Mouse (Mus musculus) testis, adult 2 months (tissue): Measurements from ENCODE around the gene Iyd.

Source experiments
- CTCF ChIP-seq: fragments of 200-500 bp; IDR thresholded peaks from 2 replicates; pipeline ENCODE4 v1.5.1; 2012; ENCODE audit warnings: low read depth, mild to moderate bottlenecking, inconsistent platforms, low read length, moderate library complexity; ENCODE audit not compliant: control insufficient read depth, insufficient read depth, insufficient replicate concordance
- POLR2A ChIP-seq: fragments of 200-500 bp; IDR thresholded peaks from 2 replicates; pipeline ENCODE4 v1.6.1; 2012; ENCODE audit warnings: low read depth, mild to moderate bottlenecking, inconsistent platforms, low read length, moderate library complexity; ENCODE audit not compliant: control insufficient read depth

DNA sequence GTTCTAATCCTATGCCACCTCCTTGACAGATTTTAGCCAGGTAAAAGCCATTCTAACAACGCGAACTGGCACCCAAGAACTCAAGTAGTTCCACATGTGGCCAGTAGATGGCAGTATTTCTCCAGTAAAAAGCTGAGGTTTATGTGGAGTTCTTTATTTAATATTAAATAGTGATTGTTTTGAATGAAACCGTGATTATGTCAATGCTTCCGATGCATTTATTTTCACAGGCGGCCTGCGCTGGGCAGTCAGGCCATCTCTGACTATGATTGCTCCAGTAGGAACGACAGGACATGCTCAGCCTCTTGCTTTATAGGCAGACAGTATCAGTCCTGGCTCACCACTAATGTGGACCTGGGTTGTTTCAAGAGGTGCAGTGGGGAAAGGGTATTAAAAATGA, 5.6 kb upstream of the Iyd start:
- TF ChIP-seq CTCF: no peak
- no peak for TF ChIP-seq POLR2A
